Mouse (Mus musculus): ENCODE measurements around the gene Rela. TPM values are rescaled to one million over a fixed set of nuclear protein-coding genes. Genes with fewer than 3 reads are reported as not detected.
A peak's percentile ranks its signal among the peaks of the same experiment; 100 is the strongest.

Gene Rela
- polyA plus RNA-seq, 1 experiment = not detected

DNA sequence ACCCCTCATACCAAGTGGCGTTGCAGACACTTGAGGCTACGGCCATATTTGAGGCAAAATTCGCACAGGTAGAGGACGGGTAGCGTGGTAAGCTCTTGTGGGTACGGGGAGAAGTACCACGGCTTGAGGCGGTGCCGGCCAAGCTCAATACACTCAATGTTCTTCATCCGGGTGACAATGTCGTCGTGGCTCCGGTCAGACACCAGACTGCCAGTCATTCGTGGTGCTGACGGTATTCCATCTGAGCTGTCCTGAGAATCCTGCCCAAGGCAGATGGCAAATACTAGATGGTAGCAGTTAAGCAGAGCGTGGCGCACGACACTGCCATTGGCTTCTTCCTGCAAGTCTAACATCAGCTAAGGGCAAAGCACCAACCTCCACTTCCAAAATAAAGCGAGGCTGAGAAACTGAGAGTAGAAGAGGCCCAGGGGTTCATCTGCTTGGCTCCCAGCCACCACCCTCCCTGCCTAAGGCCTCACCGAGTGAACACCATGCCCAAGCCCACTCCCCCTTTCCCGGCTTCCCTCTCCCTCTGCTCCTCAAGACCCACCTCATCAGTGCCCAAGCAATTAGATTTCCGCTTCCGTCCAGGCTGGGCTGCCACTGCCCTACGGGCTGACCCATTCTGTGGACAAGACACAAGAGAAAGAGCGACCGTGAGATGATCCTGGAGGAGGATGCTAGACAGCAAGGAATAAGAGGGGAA, 29.4 kb upstream of the Rela start:
- Histone ChIP-seq H3K4me3 (ENCODE audit: insufficient read depth, low read depth, low read length) (no peak overlapping the region), H3K4me1 (ENCODE audit: control insufficient read depth, insufficient read depth, low read length) (peaks cover 27% of the 10 kb centered on the region), H3K27ac (ENCODE audit: insufficient read depth, low read depth, low read length) (no peak overlapping the region)
- TF ChIP-seq CTCF (IDR thresholded peaks at IDR 0.05; ENCODE audit: insufficient read depth, low read depth, low read length) = no peak
- 90% methylated on average over 26 of the region's 26 CpGs for WGBS

DNA sequence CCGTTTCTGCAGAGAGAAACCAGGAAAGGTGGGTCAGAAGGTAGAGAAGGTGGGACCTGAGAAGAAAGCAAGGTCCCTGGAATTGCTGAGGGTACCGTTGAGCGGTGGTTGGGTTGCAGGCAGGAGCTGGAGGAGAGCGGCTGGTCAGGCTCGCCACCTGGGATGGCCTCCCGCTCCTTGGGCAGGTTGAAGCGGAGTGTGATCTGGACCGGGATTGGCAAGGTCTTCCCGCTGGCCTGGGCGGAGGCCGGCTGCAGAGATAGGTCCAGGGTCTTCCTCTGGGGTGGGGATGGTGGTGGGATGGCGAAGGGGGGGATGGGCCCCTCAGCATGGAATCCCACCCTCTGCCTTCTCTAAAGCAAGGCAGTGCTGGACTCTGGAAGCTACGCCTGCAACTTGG, 28.6 kb upstream of the Rela start:
- 95% methylated on average over 13 of the region's 13 CpGs for WGBS
- no peak overlapping the region for H3K27ac ChIP-seq (ENCODE audit: insufficient read depth, low read depth, low read length)
- peaks cover 22% of the 10 kb centered on the region for H3K4me1 ChIP-seq (ENCODE audit: control insufficient read depth, insufficient read depth, low read length)
- no peak for TF ChIP-seq CTCF (IDR thresholded peaks at IDR 0.05; ENCODE audit: insufficient read depth, low read depth, low read length)
- no peak for TF ChIP-seq POLR2A (IDR thresholded peaks at IDR 0.05; ENCODE audit: insufficient read depth, low read depth, low read length)
- peak overlapping the region; percentile 67 for H3K4me3 ChIP-seq (ENCODE audit: insufficient read depth, low read depth, low read length)

DNA sequence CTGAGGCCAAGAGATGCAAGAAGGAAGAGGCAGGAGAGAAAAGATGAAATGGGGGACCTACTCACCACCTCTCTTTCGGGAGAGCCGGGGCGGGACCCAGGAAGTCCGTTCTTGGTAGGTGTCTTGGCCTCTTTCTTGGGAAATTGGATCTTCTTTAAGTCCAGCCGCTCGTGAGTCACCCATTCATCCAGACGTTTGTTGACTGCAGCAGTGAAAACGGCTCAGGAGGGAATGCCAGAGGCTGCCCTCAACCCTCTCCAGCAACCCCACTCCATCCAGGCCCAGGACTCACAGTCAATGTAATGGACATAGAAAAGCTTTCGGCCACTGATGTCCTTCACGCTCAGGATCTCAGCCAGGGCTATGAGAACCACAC, 28.1 kb upstream of the Rela start:
- peak overlapping the region; percentile 67 for H3K4me3 ChIP-seq (ENCODE audit: insufficient read depth, low read depth, low read length)
- TF ChIP-seq POLR2A (IDR thresholded peaks at IDR 0.05; ENCODE audit: insufficient read depth, low read depth, low read length) (no peak), CTCF (IDR thresholded peaks at IDR 0.05; ENCODE audit: insufficient read depth, low read depth, low read length) (no peak)
- WGBS = 39% methylated on average over 10 of the region's 10 CpGs
- peaks cover 18% of the 10 kb centered on the region for H3K4me1 ChIP-seq (ENCODE audit: control insufficient read depth, insufficient read depth, low read length)
- no peak overlapping the region for H3K27ac ChIP-seq (ENCODE audit: insufficient read depth, low read depth, low read length)

- Histone ChIP-seq H3K4me3 (ENCODE audit: insufficient read depth, low read depth, low read length) (peak within 1 kb of the TSS; percentile 67), H3K27ac (ENCODE audit: insufficient read depth, low read depth, low read length) (peak within 1 kb of the TSS; percentile 99), H3K4me1 (ENCODE audit: control insufficient read depth, insufficient read depth, low read length) (peaks cover 18% of the 10 kb centered on the region)
- no peak for TF ChIP-seq CTCF (IDR thresholded peaks at IDR 0.05; ENCODE audit: insufficient read depth, low read depth, low read length)
- TF ChIP-seq POLR2A (IDR thresholded peaks at IDR 0.05; ENCODE audit: insufficient read depth, low read depth, low read length) = peak; percentile 71
- WGBS = under 1% methylated on average over 55 of the region's 55 CpGs
Observed at GRCm38 (mm10) chr19:5609547-5610404, 27.5 kb upstream of the Rela start, which contains the start of gene Kat5. Gene Kat5 (minus strand): TSS chr19:5610237.

- TF ChIP-seq POLR2A (IDR thresholded peaks at IDR 0.05; ENCODE audit: insufficient read depth, low read depth, low read length) (no peak), CTCF (IDR thresholded peaks at IDR 0.05; ENCODE audit: insufficient read depth, low read depth, low read length) (no peak)
- Histone ChIP-seq H3K4me3 (ENCODE audit: insufficient read depth, low read depth, low read length) (no peak overlapping the region), H3K4me1 (ENCODE audit: control insufficient read depth, insufficient read depth, low read length) (peaks cover 18% of the 10 kb centered on the region), H3K27ac (ENCODE audit: insufficient read depth, low read depth, low read length) (no peak overlapping the region)
- 89% methylated on average over 1 of the region's 1 CpGs for WGBS
Observed at GRCm38 (mm10) chr19:5611973-5612372, 25.3 kb upstream of the Rela start.

- no peak overlapping the region for H3K4me3 ChIP-seq (ENCODE audit: insufficient read depth, low read depth, low read length)
- 66% methylated on average over 3 of the region's 3 CpGs for WGBS
- peaks cover 18% of the 10 kb centered on the region for H3K4me1 ChIP-seq (ENCODE audit: control insufficient read depth, insufficient read depth, low read length)
- no peak for TF ChIP-seq POLR2A (IDR thresholded peaks at IDR 0.05; ENCODE audit: insufficient read depth, low read depth, low read length)
- no peak for TF ChIP-seq CTCF (IDR thresholded peaks at IDR 0.05; ENCODE audit: insufficient read depth, low read depth, low read length)
- no peak overlapping the region for H3K27ac ChIP-seq (ENCODE audit: insufficient read depth, low read depth, low read length)
Observed at GRCm38 (mm10) chr19:5612762-5613411, 24.4 kb upstream of the Rela start.

- TF ChIP-seq POLR2A (IDR thresholded peaks at IDR 0.05; ENCODE audit: insufficient read depth, low read depth, low read length) = no peak
- TF ChIP-seq CTCF (IDR thresholded peaks at IDR 0.05; ENCODE audit: insufficient read depth, low read depth, low read length) = no peak
- no peak overlapping the region for H3K27ac ChIP-seq (ENCODE audit: insufficient read depth, low read depth, low read length)
- WGBS = 37% methylated on average over 2 of the region's 2 CpGs
- H3K4me3 ChIP-seq (ENCODE audit: insufficient read depth, low read depth, low read length) = no peak overlapping the region
- H3K4me1 ChIP-seq (ENCODE audit: control insufficient read depth, insufficient read depth, low read length) = peaks cover 2% of the 10 kb centered on the region
Observed at GRCm38 (mm10) chr19:5614953-5615352, 22.3 kb upstream of the Rela start.

DNA sequence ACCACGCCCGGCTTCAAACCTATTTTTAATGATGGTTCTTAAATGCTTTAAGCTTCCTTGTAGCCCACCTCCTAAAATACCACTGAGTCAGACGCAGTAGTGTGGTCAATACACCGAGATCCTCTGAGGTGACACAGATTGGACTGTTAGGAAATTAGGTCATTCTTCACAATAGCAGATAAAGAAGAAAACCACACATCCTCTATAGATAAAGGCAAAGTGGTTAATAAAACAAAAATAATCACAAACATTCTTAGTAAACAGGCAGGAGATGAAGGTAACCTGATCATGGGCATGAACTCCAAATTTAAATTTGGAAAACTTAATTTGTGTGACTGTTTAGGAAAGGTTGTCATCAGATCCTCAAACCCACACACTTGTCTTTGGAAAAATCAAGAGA, 17.3 kb upstream of the Rela start:
- Histone ChIP-seq H3K4me3 (ENCODE audit: insufficient read depth, low read depth, low read length) (no peak overlapping the region), H3K27ac (ENCODE audit: insufficient read depth, low read depth, low read length) (no peak overlapping the region), H3K4me1 (ENCODE audit: control insufficient read depth, insufficient read depth, low read length) (no peaks in the 10 kb centered on the region)
- TF ChIP-seq POLR2A (IDR thresholded peaks at IDR 0.05; ENCODE audit: insufficient read depth, low read depth, low read length) (no peak), CTCF (IDR thresholded peaks at IDR 0.05; ENCODE audit: insufficient read depth, low read depth, low read length) (no peak)
- 84% methylated on average over 4 of the region's 4 CpGs for WGBS

DNA sequence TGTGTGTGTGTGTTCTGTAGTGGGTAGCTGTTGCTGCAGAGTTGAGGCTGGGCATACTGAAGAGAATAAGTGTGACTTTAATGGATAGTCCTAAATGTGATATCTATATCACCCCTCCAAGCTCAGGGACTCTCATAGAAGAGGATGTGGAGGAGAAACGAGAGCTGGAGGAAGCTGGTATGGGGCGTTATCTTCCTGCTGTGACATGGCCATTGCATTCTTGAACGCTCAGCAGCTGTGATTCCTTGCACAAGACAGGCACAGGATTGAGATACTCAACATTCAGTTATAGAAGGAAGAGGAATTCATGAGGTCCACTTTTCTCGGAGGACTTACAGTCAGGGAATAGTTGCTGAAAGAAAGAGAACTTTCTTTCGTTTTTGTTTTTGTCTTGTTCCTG, 15.4 kb upstream of the Rela start:
- 80% methylated on average over 5 of the region's 5 CpGs for WGBS
- Histone ChIP-seq H3K4me3 (ENCODE audit: insufficient read depth, low read depth, low read length) (no peak overlapping the region), H3K27ac (ENCODE audit: insufficient read depth, low read depth, low read length) (no peak overlapping the region), H3K4me1 (ENCODE audit: control insufficient read depth, insufficient read depth, low read length) (no peaks in the 10 kb centered on the region)
- no peak for TF ChIP-seq POLR2A (IDR thresholded peaks at IDR 0.05; ENCODE audit: insufficient read depth, low read depth, low read length)
- no peak for TF ChIP-seq CTCF (IDR thresholded peaks at IDR 0.05; ENCODE audit: insufficient read depth, low read depth, low read length)
